Mouse (Mus musculus): ENCODE results near the gene Kat6b. TPM values are rescaled to one million over a fixed set of nuclear protein-coding genes. Genes with fewer than 3 reads are reported as not detected.
"Not testable (repeated sequence)": the region's sequence is repeated elsewhere in the genome, so short reads cannot be mapped to it uniquely, and the experiment has no call there.

Gene Kat6b
- polyA plus RNA-seq, 1 experiment = 26.3 TPM

DNA sequence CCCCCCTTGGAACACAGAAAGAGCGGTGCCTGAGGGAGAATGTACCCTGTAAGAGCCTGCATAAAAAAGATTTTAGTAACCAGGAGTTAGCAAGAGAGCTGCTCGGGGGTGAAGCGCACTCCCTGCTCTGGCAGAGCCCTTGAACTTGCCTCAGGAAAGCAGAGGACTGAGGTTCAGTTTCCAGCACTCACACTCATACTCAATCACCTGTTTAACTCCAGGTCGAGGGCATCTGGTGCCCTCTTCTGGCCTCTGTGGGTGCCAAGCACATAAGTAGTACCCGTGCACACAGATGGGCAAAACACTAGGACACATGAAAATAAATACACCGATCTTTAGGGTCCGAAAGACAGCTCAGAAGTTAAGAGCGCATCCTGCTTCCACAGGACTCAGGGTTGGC is 1.7 kb upstream of the Kat6b start:
- Histone ChIP-seq H3K27ac (ENCODE audit: insufficient read depth, low read length) (no peak overlapping the region), H3K4me1 (ENCODE audit: control insufficient read depth, insufficient read depth, low read length) (no peaks in the 10 kb centered on the region), H3K4me3 (ENCODE audit: insufficient read depth, low read length) (no peak overlapping the region)
- TF ChIP-seq POLR2A (IDR thresholded peaks at IDR 0.05; ENCODE audit: extremely low read depth, insufficient read depth, low read length) (no peak), CTCF (IDR thresholded peaks at IDR 0.05; ENCODE audit: extremely low read depth, insufficient read depth, low read length) (no peak)

DNA sequence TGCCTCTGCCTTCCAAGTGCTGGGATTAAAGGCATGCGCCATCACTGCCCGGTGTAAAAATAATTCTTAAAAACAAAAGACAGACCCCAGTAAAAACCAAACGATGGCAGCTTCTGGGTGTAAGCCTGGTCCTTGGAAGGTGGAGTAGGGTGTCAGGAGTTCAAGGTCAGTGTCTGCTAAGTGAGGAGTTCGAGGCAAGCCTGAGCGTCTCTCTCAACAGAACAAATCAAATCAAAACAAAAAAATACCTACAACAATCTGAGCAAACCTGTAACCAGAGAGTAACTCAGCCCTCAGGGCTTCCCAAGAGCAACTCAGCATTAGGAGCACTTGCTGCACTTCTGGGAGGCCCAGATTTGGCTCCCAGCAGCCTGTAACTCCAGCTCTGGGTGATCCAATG is 1.0 kb upstream of the Kat6b start:
- Histone ChIP-seq H3K27ac (ENCODE audit: insufficient read depth, low read length) (no peak overlapping the region), H3K4me3 (ENCODE audit: insufficient read depth, low read length) (no peak overlapping the region), H3K4me1 (ENCODE audit: control insufficient read depth, insufficient read depth, low read length) (no peaks in the 10 kb centered on the region)
- TF ChIP-seq POLR2A (IDR thresholded peaks at IDR 0.05; ENCODE audit: extremely low read depth, insufficient read depth, low read length) (no peak), CTCF (IDR thresholded peaks at IDR 0.05; ENCODE audit: extremely low read depth, insufficient read depth, low read length) (no peak)

DNA sequence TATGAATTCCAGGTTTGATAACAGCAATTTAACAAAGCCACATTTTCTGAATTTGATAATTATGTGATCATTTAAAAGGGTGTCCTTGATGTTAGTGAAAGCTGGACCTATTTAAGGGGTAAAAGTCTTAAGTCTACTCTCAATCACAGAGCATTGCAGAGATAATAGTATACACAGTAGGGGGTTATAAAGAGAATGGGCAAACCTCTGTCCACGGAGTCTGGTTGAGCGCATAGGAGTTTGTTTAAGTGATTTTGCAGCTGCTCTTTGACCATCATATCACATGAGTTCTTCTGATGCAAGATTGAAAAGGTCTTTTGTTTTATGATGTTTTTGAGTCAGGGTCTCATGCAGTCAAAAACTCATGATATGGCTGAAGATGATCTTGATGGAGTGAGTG is 3.0 kb downstream of the Kat6b start:
- Histone ChIP-seq H3K4me1 (ENCODE audit: control insufficient read depth, insufficient read depth, low read length) (no peaks in the 10 kb centered on the region), H3K4me3 (ENCODE audit: insufficient read depth, low read length) (no peak overlapping the region), H3K27ac (ENCODE audit: insufficient read depth, low read length) (no peak overlapping the region)
- TF ChIP-seq POLR2A (IDR thresholded peaks at IDR 0.05; ENCODE audit: extremely low read depth, insufficient read depth, low read length) (no peak), CTCF (IDR thresholded peaks at IDR 0.05; ENCODE audit: extremely low read depth, insufficient read depth, low read length) (no peak)

DNA sequence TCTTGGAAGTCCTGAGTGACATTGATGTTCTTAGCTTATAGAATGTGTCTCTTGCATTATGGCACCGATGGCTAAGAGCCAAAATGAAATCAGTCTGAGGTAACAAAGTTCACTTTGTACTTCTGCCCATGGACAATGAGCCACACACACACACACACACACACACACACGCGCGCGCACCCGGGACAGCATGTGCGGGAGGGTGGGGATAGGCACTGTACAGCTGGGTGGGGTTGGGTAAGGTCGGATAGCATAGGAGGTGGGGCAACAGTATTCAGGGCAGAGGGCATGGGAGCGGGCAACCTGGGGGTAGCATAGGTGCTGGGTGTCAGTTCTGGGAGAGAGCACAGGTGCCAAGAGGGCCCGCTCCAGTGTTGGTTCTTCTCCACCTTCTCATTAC is 3.5 kb downstream of the Kat6b start:
- no peak for TF ChIP-seq CTCF (IDR thresholded peaks at IDR 0.05; ENCODE audit: extremely low read depth, insufficient read depth, low read length)
- TF ChIP-seq POLR2A (IDR thresholded peaks at IDR 0.05; ENCODE audit: extremely low read depth, insufficient read depth, low read length) = no peak
- no peak overlapping the region for H3K27ac ChIP-seq (ENCODE audit: insufficient read depth, low read length)
- no peak overlapping the region for H3K4me3 ChIP-seq (ENCODE audit: insufficient read depth, low read length)
- H3K4me1 ChIP-seq (ENCODE audit: control insufficient read depth, insufficient read depth, low read length) = no peaks in the 10 kb centered on the region

DNA sequence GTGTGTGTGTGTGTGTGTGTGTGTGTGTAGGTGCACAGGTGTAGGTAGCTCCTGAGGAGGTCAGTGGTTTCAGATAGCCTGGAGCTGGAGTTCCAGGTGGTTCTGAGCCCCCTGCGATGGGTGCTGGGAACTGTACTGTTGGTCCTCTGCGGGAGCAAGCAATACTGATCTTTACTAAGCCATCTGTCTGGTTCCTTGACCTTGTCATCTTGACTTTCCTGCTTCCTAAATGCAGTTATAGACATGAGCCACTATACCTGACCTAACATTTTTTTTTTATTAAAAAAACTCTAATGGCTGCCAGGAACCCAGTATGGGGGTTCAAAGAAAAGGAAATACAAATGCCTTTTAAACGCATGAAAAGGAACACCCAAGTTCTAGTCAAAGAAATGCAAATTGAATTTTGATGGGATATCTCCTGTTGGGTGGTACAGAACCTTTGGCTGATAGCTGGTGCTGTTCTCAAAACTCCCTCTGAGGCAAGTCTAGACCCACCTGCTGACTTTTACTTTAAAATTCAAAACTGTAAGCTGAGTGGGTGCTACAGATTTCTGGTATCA is 4.8 kb downstream of the Kat6b start:
- no peak overlapping the region for H3K4me3 ChIP-seq (ENCODE audit: insufficient read depth, low read length)

DNA sequence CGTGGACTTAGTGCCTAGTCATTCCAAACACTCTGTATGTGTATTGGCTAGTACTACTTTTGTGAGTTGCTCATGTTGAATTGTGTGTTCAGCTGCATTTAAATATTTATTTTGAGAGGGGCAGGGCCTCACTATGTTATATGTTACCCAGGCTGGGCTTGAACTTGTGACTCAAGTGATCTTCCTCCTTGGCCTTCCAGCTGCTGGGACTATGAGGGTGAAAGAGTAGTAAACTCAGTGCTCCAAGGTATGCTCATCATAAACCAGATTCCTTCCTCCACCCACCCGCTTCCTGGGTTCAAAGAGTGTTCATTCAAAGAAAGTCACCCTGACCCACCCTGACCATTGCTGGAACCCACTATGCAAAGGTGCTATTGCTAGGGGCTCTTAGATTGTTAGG is 5.9 kb downstream of the Kat6b start:
- H3K4me1 ChIP-seq (ENCODE audit: control insufficient read depth, insufficient read depth, low read length); H3K27ac ChIP-seq (ENCODE audit: insufficient read depth, low read length); H3K4me3 ChIP-seq (ENCODE audit: insufficient read depth, low read length): not testable (repeated sequence)

More for the DNA sequence above, 4.8 kb downstream of the Kat6b start:
- Histone ChIP-seq H3K4me1 (ENCODE audit: control insufficient read depth, insufficient read depth, low read length) (no peaks in the 10 kb centered on the region), H3K27ac (ENCODE audit: insufficient read depth, low read length) (no peak overlapping the region)
- TF ChIP-seq CTCF (IDR thresholded peaks at IDR 0.05; ENCODE audit: extremely low read depth, insufficient read depth, low read length) (no peak), POLR2A (IDR thresholded peaks at IDR 0.05; ENCODE audit: extremely low read depth, insufficient read depth, low read length) (no peak)

DNA sequence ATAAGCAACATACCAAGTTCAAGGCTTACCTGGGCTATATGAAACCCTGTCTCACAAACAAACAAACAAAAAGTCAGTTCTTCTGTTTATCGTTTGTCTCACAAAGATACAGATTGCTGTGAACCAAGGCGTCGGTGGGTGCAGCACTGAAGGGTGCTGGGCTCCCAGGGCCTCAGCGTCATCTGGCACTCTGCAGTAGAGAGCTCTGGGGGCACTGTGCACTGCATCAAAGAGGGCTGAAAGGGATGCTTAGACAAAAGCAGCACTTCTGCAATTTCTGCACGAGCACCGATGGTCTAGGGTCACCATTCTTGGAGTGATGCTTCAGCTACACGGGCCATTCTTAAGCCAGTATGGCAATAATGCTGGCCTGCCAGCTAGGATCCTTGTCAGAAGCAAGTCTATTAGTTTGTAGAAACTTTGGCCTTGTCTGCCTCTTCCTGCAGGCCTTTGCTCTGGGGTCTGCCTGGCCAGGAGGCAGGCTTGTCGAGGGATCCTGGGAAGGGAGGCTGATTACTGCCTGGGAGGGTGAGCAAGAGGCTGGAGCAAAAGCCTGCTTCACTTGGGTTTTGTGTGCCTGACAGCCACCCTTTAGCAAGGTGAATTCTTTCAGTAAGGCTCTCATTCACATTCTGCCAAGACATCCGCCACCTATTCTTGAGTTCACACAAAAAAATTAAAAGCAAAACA is 7.3 kb downstream of the Kat6b start:
- not testable (repeated sequence) for H3K27ac ChIP-seq (ENCODE audit: insufficient read depth, low read length)

DNA sequence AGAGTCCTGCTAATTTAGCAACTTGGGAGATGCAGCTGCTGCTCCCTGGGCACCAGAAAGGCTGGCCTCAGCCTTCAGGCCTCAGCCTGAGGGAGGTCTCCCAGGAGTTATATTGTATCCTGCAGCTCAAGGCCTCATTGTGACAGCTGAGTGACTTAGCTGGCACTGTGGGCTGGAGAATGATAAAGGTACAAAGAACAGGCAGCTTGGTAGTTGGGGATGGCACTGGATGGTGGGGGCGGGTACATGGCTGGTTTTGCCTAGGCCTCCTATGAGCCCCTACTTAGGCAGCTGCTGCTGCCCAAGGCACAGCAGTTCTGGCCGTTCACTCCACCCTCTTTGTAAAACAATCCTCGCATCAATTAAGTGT is 7.9 kb downstream of the Kat6b start:
- Histone ChIP-seq H3K27ac (ENCODE audit: insufficient read depth, low read length) (no peak overlapping the region), H3K4me1 (ENCODE audit: control insufficient read depth, insufficient read depth, low read length) (no peaks in the 10 kb centered on the region), H3K4me3 (ENCODE audit: insufficient read depth, low read length) (no peak overlapping the region)
- no peak for TF ChIP-seq POLR2A (IDR thresholded peaks at IDR 0.05; ENCODE audit: extremely low read depth, insufficient read depth, low read length)
- TF ChIP-seq CTCF (IDR thresholded peaks at IDR 0.05; ENCODE audit: extremely low read depth, insufficient read depth, low read length) = no peak

More for the DNA sequence above, 7.3 kb downstream of the Kat6b start:
- H3K4me3 ChIP-seq (ENCODE audit: insufficient read depth, low read length); H3K4me1 ChIP-seq (ENCODE audit: control insufficient read depth, insufficient read depth, low read length): not testable (repeated sequence)

DNA sequence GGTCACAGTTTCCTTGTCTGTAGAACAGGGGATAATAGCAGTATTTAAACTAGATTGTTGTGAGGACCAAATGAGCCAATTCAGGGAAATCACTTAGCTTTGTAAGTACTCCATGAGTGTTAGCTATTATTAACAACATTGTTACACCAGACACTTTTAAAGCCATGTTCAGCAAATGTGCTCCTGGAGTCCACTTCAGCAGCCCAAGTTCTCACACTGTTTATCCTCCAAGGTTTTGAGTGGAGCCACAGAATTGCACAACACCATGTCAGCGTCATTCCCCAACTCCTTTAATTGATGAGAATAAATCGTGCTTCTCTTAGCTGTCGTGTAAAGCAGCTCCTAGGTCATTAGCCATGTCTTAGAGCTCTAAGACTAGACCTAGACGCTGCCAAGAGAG is 8.9 kb downstream of the Kat6b start:
- no peak overlapping the region for H3K4me3 ChIP-seq (ENCODE audit: insufficient read depth, low read length)
- no peak overlapping the region for H3K27ac ChIP-seq (ENCODE audit: insufficient read depth, low read length)
- TF ChIP-seq CTCF (IDR thresholded peaks at IDR 0.05; ENCODE audit: extremely low read depth, insufficient read depth, low read length) (no peak), POLR2A (IDR thresholded peaks at IDR 0.05; ENCODE audit: extremely low read depth, insufficient read depth, low read length) (no peak)
- H3K4me1 ChIP-seq (ENCODE audit: control insufficient read depth, insufficient read depth, low read length) = no peaks in the 10 kb centered on the region

DNA sequence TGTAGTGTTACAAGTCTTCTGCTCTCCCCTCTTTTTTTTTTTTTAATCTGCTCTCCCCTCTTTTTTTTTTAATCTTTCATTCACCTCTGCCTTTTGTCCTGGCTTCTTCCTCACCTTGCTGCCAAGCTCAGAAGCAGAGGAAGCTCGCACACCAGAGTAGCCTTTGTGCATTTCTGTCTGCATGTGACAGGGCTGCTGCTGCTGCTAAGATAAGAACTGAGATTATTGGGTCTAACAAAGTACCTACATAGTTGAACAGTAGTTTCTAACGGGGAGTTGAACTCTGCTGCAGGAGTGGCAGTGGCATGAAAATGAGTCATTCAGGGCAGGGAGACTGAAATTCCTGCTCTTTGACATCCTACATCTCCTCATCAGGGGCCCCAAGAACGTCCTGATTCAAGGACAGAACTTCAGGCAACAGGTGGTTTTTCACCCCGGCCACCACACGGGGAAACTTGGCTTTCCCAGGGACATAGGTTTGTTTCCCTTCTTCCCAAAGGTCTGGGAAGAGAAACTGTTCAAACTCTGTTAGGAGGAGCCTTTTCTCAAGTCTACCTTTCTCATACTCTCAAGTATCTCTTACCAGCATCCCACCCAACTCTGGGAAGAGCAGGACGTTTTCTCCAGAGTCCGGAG is 17.2 kb downstream of the Kat6b start:
- TF ChIP-seq POLR2A (IDR thresholded peaks at IDR 0.05; ENCODE audit: extremely low read depth, insufficient read depth, low read length) = no peak
- no peak for TF ChIP-seq CTCF (IDR thresholded peaks at IDR 0.05; ENCODE audit: extremely low read depth, insufficient read depth, low read length)
- H3K4me3 ChIP-seq (ENCODE audit: insufficient read depth, low read length) = peak overlapping the region; percentile 95
- no peak overlapping the region for H3K27ac ChIP-seq (ENCODE audit: insufficient read depth, low read length)
- H3K4me1 ChIP-seq (ENCODE audit: control insufficient read depth, insufficient read depth, low read length) = peaks cover 4% of the 10 kb centered on the region
